Mouse (Mus musculus) midbrain, embryonic 16.5 days (tissue): ENCODE measurements around the gene Rasal1. TPM values are rescaled to one million over a fixed set of nuclear protein-coding genes. Genes with fewer than 3 reads are reported as not detected.
A peak's percentile ranks its signal among the peaks of the same experiment; 100 is the strongest.

Experiments used
- ATAC-seq: fragments of 200-750 bp; cut with Nextera tagmentation; 2 replicates; pipeline ENCODE4 v1.8.0; 2017; ENCODE audit warnings: moderate TSS enrichment
- H3K27ac ChIP-seq: fragments of 300-500 bp; sonication (generic); 2 replicates; pipeline ENCODE4 v1.5.1; 2014; ENCODE audit warnings: mild to moderate bottlenecking, low read length, mixed read lengths
- H3K27me3 ChIP-seq: fragments of 300-500 bp; sonication (generic); 2 replicates; pipeline ENCODE4 v1.6.1; 2014; ENCODE audit warnings: low read depth, low read length, mixed read lengths; ENCODE audit not compliant: control insufficient read depth, insufficient read depth
- H3K36me3 ChIP-seq: fragments of 300-500 bp; sonication (generic); 2 replicates; pipeline ENCODE4 v1.6.1; 2014; ENCODE audit warnings: mild to moderate bottlenecking, low read length, moderate library complexity, mixed read lengths; ENCODE audit not compliant: control insufficient read depth, insufficient read depth
- H3K4me1 ChIP-seq: fragments of 300-500 bp; sonication (generic); 2 replicates; pipeline ENCODE4 v1.6.1; 2014; ENCODE audit warnings: mild to moderate bottlenecking, low read length, mixed read lengths; ENCODE audit not compliant: control insufficient read depth, insufficient read depth
- H3K4me2 ChIP-seq: fragments of 300-500 bp; sonication (generic); 2 replicates; pipeline ENCODE4 v1.6.1; 2014; ENCODE audit warnings: mild to moderate bottlenecking, low read length, mixed read lengths
- H3K4me3 ChIP-seq: fragments of 300-500 bp; sonication (generic); 2 replicates; pipeline ENCODE4 v1.5.1; 2014; ENCODE audit warnings: low read depth, mild to moderate bottlenecking, low read length, moderate library complexity, mixed read lengths
- H3K9ac ChIP-seq: fragments of 300-500 bp; sonication (generic); 2 replicates; pipeline ENCODE4 v1.6.1; 2014; ENCODE audit warnings: low read depth, low read length, mixed read lengths
- H3K9me3 ChIP-seq: fragments of 300-500 bp; sonication (generic); replicated peaks from 2 replicates; pipeline ENCODE4 v1.6.1; 2014; ENCODE audit warnings: mild to moderate bottlenecking, low read length, mixed read lengths; ENCODE audit not compliant: control insufficient read depth, poor library complexity, severe bottlenecking
- WGBS: fragments of 180-500 bp; shearing (Covaris S2); extraction: QIAGEN DNeasy Blood & Tissue Kit; methylation state at CpG from one replicate; pipeline ENCODE4 v1.1.7; 2014; 5-methylcytosine and 5-hydroxymethylcytosine counted together
- polyA plus RNA-seq: library from polyadenylated mRNA; unstranded; fragments of >200 nt; fragmentation: Nextera tagmentation; extraction: Ambion mirVana; gene quantifications from 2 replicates; pipeline ENCODE4 v1.2.1, GENCODE M21; 2015

Rasal1 gene
- polyA plus RNA-seq, 1 experiment from 2014 or later, result 4.9 TPM

DNA sequence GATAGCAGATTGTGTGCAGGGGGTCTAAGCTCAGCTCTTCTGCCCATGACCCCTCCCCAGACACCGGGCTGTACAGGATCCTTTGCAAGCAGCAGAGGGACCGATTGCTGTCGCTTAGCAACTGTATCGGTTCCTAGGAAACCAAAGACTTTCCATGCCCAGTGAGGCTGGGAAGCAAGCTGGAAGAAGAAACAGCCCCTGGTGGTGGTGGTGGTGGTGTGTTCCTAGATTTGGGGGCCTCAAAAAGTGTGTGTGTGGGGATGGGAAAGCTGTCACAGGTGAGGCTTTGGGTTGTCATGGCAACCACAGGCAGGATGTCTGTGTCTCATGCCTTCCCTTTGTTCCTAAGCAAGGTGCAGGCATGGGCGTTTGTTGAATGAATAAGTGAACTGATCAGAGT is 12.2 kb downstream of the Rasal1 start:
- Histone ChIP-seq H3K27ac (peak overlapping the region; percentile 92), H3K9me3 (no peaks in the 10 kb centered on the region), H3K4me2 (0 out of 2 replicates have a peak overlapping the region, but pooled peaks have one; percentile 8), H3K36me3 (no peaks in the 10 kb centered on the region), H3K4me1 (peaks cover 14% of the 10 kb centered on the region), H3K27me3 (no peaks in the 10 kb centered on the region), H3K9ac (peak overlapping the region; percentile 28; the same call in 1 of the 2 replicates), H3K4me3 (no peak overlapping the region)
- ATAC-seq, result peak; percentile 73
- WGBS, result 11% methylated on average over 5 of the region's 5 CpGs

DNA sequence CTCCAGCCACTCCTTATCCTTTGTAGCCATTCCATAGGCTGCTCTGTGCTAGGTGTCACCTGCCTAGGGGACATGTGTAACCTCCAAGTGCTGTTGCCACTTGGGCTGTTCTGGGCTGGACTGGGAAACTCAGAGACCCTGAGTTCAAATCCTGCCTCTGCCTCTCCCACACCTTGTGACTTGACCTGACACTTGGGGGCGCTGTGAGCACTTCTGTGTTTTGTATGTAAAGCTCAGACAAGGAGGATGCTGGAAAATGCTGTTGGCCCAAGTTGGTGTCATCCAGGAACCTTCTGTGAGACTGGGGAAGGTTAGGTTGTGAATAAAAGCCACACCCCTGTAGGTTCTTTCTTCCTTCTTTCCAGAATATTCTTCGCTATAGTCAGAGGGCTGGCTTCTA is 16.3 kb downstream of the Rasal1 start:
- no peak overlapping the region for H3K4me2 ChIP-seq
- H3K27ac ChIP-seq, result no peak overlapping the region
- H3K27me3 ChIP-seq, result no peaks in the 10 kb centered on the region
- H3K36me3 ChIP-seq, result no peaks in the 10 kb centered on the region
- no peak for ATAC-seq
- WGBS, result 60% methylated on average over 2 of the region's 2 CpGs
- no peak overlapping the region for H3K9ac ChIP-seq
- peaks cover 11% of the 10 kb centered on the region for H3K4me1 ChIP-seq
- H3K9me3 ChIP-seq, result no peaks in the 10 kb centered on the region
- no peak overlapping the region for H3K4me3 ChIP-seq

DNA sequence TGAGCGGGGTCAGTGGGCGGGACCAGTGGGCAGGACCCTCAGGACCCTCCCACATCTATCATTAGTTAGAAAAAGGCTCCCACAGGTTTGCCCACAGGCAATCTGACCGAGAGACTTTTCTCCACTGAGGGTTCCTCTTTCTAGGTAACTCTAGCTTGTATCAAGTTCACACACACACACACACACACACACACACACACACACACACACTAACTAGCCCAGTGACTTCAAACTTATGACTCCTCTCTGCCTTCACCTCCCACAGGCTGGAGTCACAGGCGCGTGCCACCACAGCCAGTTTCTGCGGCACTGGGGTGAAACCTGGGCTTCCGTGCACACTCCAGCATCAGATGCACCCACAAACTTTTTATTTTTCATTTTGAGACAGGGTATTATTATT is 20.1 kb downstream of the Rasal1 start:
- H3K9me3 ChIP-seq, result no peaks in the 10 kb centered on the region
- H3K27ac ChIP-seq, result no peak overlapping the region
- H3K4me3 ChIP-seq, result no peak overlapping the region
- ATAC-seq, result no peak
- H3K9ac ChIP-seq, result no peak overlapping the region
- no peak overlapping the region for H3K4me2 ChIP-seq
- 76% methylated on average over 7 of the region's 7 CpGs for WGBS
- H3K27me3 ChIP-seq, result no peaks in the 10 kb centered on the region
- no peaks in the 10 kb centered on the region for H3K4me1 ChIP-seq
- H3K36me3 ChIP-seq, result no peaks in the 10 kb centered on the region

DNA sequence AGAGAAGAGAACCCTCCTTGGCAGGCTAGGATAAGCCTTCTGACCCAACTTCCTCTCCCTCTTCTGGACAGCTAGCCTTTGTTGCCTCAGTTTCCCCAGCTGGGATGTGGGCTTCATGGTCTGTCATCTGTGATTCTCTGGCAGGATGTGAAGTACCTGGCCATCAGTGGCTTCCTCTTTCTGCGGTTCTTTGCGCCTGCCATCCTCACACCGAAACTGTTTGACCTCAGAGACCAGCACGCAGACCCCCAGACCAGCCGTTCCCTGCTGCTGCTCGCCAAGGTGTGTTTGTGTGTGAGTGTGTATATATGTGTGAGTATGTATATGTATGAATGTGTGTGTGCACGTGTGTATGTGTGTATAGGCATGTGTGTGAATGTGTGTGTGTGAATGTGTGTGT is 21.5 kb downstream of the Rasal1 start:
- H3K9me3 ChIP-seq, result no peaks in the 10 kb centered on the region
- H3K27me3 ChIP-seq, result no peaks in the 10 kb centered on the region
- no peak for ATAC-seq
- 91% methylated on average over 7 of the region's 7 CpGs for WGBS
- H3K9ac ChIP-seq, result no peak overlapping the region
- H3K4me3 ChIP-seq, result no peak overlapping the region
- H3K27ac ChIP-seq, result no peak overlapping the region
- 0 out of 2 replicates have a peak, but pooled peaks cover 6% of the 10 kb centered on the region for H3K4me1 ChIP-seq
- H3K4me2 ChIP-seq, result no peak overlapping the region
- H3K36me3 ChIP-seq, result no peaks in the 10 kb centered on the region

DNA sequence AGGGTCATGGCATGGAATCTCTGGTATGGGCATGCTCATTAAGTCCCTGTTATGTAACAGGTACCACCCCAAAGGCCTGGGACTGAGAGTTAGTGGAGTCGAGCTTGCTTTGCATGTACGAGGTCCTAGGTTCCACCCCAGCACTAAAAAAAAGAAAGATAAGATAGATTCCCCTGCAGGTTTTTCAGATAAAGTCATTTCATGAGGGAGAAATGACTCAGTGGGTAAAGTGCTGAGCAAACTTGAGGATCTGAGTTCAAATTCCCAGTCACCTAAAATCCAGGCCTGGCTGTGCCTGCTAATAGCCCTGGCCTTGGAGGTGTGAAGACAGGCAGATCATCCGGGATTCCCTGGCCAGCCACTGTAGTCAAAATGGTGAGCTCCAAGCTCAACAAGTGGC is 23.3 kb downstream of the Rasal1 start:
- H3K9ac ChIP-seq, result no peak overlapping the region
- ATAC-seq, result no peak
- H3K27ac ChIP-seq, result no peak overlapping the region
- H3K4me1 ChIP-seq, result 0 out of 2 replicates have a peak, but pooled peaks cover 6% of the 10 kb centered on the region
- no peaks in the 10 kb centered on the region for H3K9me3 ChIP-seq
- H3K4me2 ChIP-seq, result no peak overlapping the region
- no peaks in the 10 kb centered on the region for H3K36me3 ChIP-seq
- no peak overlapping the region for H3K4me3 ChIP-seq
- 81% methylated on average over 3 of the region's 3 CpGs for WGBS
- no peaks in the 10 kb centered on the region for H3K27me3 ChIP-seq

DNA sequence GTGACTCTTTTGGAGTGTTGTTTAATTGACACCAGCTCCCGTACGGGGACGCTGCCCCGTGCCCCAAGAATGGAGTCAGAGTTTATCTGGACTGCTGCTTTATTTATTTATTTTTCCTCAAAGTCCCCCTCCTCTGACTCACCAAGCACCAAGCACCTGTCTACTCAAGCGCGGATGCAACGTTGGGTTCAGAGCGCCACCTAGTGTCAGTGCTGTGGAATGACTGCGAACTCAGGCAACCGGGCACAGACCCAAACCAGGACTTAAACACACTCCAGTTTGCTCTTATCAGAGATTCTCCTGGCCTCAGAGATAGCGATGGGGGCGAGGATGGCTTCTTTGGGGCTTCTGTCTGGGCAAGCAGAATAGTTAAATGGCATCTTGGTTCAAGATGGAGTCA is 25.0 kb downstream of the Rasal1 start:
- no peaks in the 10 kb centered on the region for H3K9me3 ChIP-seq
- H3K4me1 ChIP-seq, result 0 out of 2 replicates have a peak, but pooled peaks cover 6% of the 10 kb centered on the region
- H3K27me3 ChIP-seq, result no peaks in the 10 kb centered on the region
- ATAC-seq, result no peak
- no peak overlapping the region for H3K27ac ChIP-seq
- no peaks in the 10 kb centered on the region for H3K36me3 ChIP-seq
- H3K9ac ChIP-seq, result no peak overlapping the region
- H3K4me2 ChIP-seq, result no peak overlapping the region
- no peak overlapping the region for H3K4me3 ChIP-seq
- WGBS, result 12% methylated on average over 12 of the region's 12 CpGs

DNA sequence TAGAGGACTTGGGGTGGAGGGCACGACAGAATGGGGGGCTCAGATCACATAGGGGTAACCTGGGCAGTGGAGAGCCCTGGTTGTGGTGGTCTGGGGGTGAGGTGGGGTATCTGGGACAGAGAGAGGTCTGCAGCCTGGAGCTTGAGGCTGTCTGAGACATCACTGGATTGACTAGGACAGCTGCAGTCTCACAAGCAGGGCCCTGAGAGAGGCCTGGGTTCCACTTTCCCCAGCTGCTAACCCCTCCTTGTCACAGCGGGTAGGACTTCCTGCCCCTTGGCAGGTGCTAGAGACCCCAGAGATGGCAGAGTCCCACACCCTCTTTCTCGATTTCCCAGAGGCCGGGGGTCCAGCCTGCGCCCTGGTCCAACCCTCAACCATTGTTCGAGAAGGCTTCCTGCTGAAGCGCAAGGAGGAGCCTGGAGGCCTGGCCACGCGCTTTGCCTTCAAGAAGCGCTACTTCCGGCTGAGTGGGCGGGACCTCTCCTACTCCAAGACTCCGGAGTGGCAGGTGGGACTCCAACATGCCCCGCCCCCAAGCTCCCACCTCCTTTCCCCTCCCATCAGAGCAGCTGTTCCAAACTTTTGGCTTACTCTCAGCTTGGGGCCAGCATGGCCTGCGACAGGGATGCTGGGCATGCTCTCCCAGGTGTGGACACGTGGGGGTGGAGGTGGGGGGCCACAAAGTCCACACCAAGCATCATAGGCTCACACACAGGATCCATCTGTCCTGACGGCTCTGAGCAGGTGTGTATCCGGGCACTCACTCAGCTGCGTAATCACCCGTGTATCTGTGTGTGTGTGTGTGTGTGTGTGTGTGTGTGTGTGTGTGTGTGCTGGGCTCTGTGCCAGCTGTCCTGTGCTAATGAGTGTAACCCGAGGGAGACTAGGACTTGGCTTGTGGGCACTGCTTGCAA is 25.9 kb downstream of the Rasal1 start:
- Histone ChIP-seq H3K4me2 (no peak overlapping the region), H3K4me3 (no peak overlapping the region), H3K27ac (no peak overlapping the region), H3K4me1 (peaks cover 8% of the 10 kb centered on the region), H3K9ac (no peak overlapping the region), H3K27me3 (no peaks in the 10 kb centered on the region), H3K36me3 (no peaks in the 10 kb centered on the region), H3K9me3 (no peaks in the 10 kb centered on the region)
- ATAC-seq, result no peak; the same call in 1 of the 2 replicates
- 31% methylated on average over 21 of the region's 21 CpGs for WGBS

DNA sequence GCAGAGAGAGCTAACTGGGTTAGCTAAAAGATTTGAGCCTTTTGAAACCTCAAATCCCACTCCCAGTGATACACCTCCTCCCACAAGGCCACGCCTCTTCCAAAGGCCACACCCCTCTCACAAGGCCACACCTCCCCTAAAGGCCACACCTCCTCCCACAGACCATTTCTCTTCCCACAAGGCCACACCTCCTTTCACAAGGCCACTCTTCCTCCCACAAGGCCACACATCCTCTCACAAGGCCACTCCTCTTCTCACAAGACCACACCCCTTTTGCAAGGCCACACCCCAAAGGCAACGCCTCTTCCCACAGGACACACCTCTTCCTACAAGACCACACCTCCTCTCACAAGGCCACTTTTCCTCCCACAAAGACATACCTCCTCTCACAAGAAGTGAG is 28.9 kb downstream of the Rasal1 start:
- 30% methylated on average over 2 of the region's 2 CpGs for WGBS
- H3K9me3 ChIP-seq, result no peaks in the 10 kb centered on the region
- no peak overlapping the region for H3K4me3 ChIP-seq
- peaks cover 8% of the 10 kb centered on the region; the same call in 1 of the 2 replicates for H3K36me3 ChIP-seq
- no peaks in the 10 kb centered on the region for H3K27me3 ChIP-seq
- no peak for ATAC-seq
- H3K9ac ChIP-seq, result no peak overlapping the region
- H3K27ac ChIP-seq, result no peak overlapping the region
- no peak overlapping the region for H3K4me2 ChIP-seq
- peaks cover 18% of the 10 kb centered on the region for H3K4me1 ChIP-seq
